Mouse (Mus musculus) lung, adult 2 months (tissue): ENCODE results near the gene Jag2. TPM values are rescaled to one million over a fixed set of nuclear protein-coding genes. Genes with fewer than 3 reads are reported as not detected.

Source experiments
- DNase-seq: peaks from one replicate; pipeline ENCODE4 v3.0.0; 2022
- H3K4me1 ChIP-seq: fragments of 200-500 bp; 2 replicates; pipeline ENCODE4 v1.6.1; 2011; ENCODE audit warnings: low read length; ENCODE audit not compliant: control insufficient read depth, insufficient read depth
- H3K4me3 ChIP-seq: fragments of 200-500 bp; replicated peaks from 2 replicates; pipeline ENCODE3; 2011; ENCODE audit warnings: low read depth, mild to moderate bottlenecking, control low read depth, low read length; ENCODE audit errors: extremely low read depth
- CTCF ChIP-seq: fragments of 200-500 bp; IDR thresholded peaks from 2 replicates; pipeline ENCODE4 v1.5.1; 2011; ENCODE audit warnings: mild to moderate bottlenecking, low read length, control low read depth; ENCODE audit not compliant: insufficient read depth
- POLR2A ChIP-seq: fragments of 200-500 bp; IDR thresholded peaks from 2 replicates; pipeline ENCODE4 v1.6.1; 2011; ENCODE audit warnings: low read depth, mild to moderate bottlenecking, control low read depth, low read length, borderline replicate concordance; ENCODE audit errors: extremely low read depth
- WGBS: fragments of 180-500 bp; shearing (Covaris S2); methylation state at CpG from one replicate; pipeline ENCODE4 v1.1.7; 2018; 5-methylcytosine and 5-hydroxymethylcytosine counted together
- polyA plus RNA-seq: library from polyadenylated mRNA; depleted of rRNA; stranded (reverse); fragments of >200 nt; gene quantifications from 2 replicates; pipeline ENCODE4 v1.2.3, GENCODE M21; 2012

Gene Jag2
- polyA plus RNA-seq, 1 experiment: 62.8 TPM

DNA sequence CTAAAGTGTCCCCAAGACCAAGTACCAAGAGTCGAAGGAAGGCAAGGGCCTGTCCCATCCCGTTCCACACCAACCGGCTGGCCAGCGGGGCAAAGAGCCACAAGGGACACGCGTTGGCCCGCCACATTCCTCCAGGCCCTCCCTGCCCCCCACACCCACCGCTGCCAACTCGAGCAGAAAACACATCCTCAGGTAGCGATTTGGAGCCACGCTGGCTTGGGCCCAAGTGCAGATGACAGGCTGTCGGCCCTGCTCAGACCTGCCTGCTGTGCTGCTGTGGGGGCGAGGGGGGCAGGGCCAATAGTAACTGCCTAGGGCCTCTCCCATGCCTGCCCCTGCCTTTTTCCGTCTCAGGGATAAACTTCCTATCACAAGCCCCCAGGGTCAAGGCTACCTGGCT, 2.3 kb downstream of the Jag2 start:
- 67% methylated on average over 14 of the region's 14 CpGs for WGBS
- Histone ChIP-seq H3K4me1 (0 out of 2 replicates have a peak, but pooled peaks cover under 1% of the 10 kb centered on the region), H3K4me3 (no peak overlapping the region)
- DNase-seq: no peak
- TF ChIP-seq POLR2A: no peak
- no peak for TF ChIP-seq CTCF

DNA sequence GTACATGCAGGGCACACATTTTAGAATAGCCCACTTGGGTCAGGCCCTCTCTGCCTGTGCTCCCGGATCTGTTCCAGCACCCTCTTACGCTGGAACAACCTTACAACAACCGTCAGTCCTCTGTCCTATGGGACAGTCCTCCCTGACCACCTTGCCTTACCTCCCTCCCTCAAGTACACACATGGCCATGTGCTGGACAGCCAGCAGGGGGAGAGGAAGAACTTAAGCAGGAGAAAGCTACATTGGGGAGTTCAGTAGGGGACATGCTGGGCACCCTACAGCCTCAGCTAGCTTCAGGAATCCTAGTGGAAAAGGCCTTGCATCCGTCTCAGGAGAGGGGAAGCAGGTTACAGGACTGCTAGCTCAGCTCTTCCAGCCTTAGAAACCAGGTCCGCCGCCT, 3.6 kb downstream of the Jag2 start:
- no peak for TF ChIP-seq POLR2A
- peak; percentile 27; the same call in 1 of the 2 replicates for TF ChIP-seq CTCF
- DNase-seq: no peak
- 96% methylated on average over 6 of the region's 6 CpGs for WGBS
- no peak overlapping the region for H3K4me3 ChIP-seq
- H3K4me1 ChIP-seq: no peaks in the 10 kb centered on the region

- TF ChIP-seq POLR2A: no peak
- TF ChIP-seq CTCF: no peak
- Histone ChIP-seq H3K4me3 (no peak overlapping the region), H3K4me1 (peaks cover 9% of the 10 kb centered on the region; the same call in 1 of the 2 replicates)
- no peak for DNase-seq
- 39% methylated on average over 3 of the region's 3 CpGs for WGBS
Observed at GRCm38 (mm10) chr12:112922541-112922940, 7.0 kb downstream of the Jag2 start.

GRCm38 (mm10) chr12:112921518-112921917, 8.1 kb downstream of the Jag2 start:
- H3K4me1 ChIP-seq: peaks cover 9% of the 10 kb centered on the region; the same call in 1 of the 2 replicates
- WGBS: 82% methylated on average over 12 of the region's 12 CpGs
- TF ChIP-seq CTCF: no peak
- DNase-seq: no peak
- H3K4me3 ChIP-seq: no peak overlapping the region

GRCm38 (mm10) chr12:112917906-112918305, 11.7 kb downstream of the Jag2 start:
- WGBS: 38% methylated on average over 8 of the region's 8 CpGs
- TF ChIP-seq CTCF (no peak), POLR2A (no peak)
- Histone ChIP-seq H3K4me1 (peaks cover 9% of the 10 kb centered on the region; the same call in 1 of the 2 replicates), H3K4me3 (no peak overlapping the region)
- no peak for DNase-seq

- TF ChIP-seq CTCF (no peak), POLR2A (peak; percentile 47; the same call in 1 of the 2 replicates)
- DNase-seq: no peak
- WGBS: 54% methylated on average over 11 of the region's 11 CpGs
- Histone ChIP-seq H3K4me3 (no peak overlapping the region), H3K4me1 (peaks cover 9% of the 10 kb centered on the region; the same call in 1 of the 2 replicates)
Observed at GRCm38 (mm10) chr12:112917486-112917885, 12.1 kb downstream of the Jag2 start.

DNA sequence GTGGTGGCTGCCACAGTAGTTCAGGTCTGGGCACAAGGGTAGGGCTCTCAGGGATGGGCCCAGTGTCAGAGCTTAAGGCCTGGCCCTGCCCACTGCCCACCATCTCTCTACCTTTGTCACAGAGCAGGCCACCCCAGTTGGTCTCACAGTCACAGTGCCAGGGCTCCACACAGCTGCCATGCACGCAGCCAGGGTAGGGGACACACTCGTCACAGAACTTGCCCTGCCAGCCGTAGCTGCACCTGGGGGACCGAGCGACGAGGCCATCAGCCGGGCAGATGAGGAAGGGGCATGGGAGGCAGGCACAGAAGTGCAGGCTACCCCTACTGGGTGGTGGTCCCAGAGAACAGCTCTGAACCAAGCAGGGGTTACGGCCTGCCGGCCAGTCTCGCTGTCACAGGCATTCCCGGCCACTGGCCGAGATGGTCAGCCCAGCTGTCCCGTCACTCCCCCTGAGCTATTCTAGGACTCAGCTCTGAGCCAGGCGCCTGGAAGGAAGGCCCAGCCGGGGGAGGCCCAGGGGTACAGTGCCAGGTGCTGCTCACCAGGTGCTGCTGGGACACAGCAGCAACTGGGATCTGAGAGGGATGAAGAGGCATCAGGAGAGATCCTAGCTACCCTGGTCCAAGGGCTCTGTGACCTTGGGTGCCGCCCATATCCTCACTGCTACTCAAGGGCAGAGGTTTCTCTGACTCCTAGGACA, 12.7 kb downstream of the Jag2 start:
- WGBS: 91% methylated on average over 16 of the region's 16 CpGs
- Histone ChIP-seq H3K4me1 (peaks cover 9% of the 10 kb centered on the region; the same call in 1 of the 2 replicates), H3K4me3 (no peak overlapping the region)
- TF ChIP-seq POLR2A (no peak), CTCF (no peak)
- DNase-seq: no peak

- DNase-seq: no peak
- no peak overlapping the region for H3K4me3 ChIP-seq
- TF ChIP-seq POLR2A: no peak
- no peak for TF ChIP-seq CTCF
- H3K4me1 ChIP-seq: peaks cover 9% of the 10 kb centered on the region; the same call in 1 of the 2 replicates
- WGBS: 86% methylated on average over 13 of the region's 13 CpGs
Observed at GRCm38 (mm10) chr12:112915587-112915986, 14.0 kb downstream of the Jag2 start.

DNA sequence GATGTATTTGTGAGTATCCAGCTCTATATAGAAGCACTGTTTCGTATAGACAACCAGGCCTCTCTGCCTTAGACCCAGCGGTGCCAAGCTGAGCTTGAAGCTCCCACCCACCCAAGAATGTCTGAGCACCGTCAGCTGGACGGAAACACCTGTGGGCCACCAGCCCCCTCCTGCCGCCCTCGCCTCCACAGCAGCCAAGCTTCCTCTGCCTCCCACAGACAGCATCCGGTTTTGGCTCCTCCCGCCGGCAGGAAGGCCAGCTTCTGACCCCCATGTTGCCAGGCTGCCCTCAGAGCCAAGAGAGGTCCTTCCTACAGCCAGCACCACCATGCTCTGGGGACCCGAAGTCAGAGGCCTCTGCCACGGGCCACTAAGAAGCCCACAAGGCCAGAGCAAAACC, 15.0 kb downstream of the Jag2 start:
- WGBS: 46% methylated on average over 11 of the region's 11 CpGs
- no peak for TF ChIP-seq CTCF
- no peak for TF ChIP-seq POLR2A
- DNase-seq: no peak

More for the DNA sequence above, 15.0 kb downstream of the Jag2 start:
- peaks cover 9% of the 10 kb centered on the region; the same call in 1 of the 2 replicates for H3K4me1 ChIP-seq
- H3K4me3 ChIP-seq: no peak overlapping the region
